Mouse (Mus musculus) MEL (cell line): ENCODE measurements around the gene Oxld1.

ENCODE experiments used
- CHD1 ChIP-seq: IDR thresholded peaks from 2 replicates; pipeline ENCODE4 v1.6.1; 2012; ENCODE audit warnings: low read depth, mild to moderate bottlenecking, inconsistent platforms, low read length, improper control_type of control experiment
- CTCF ChIP-seq, 3 experiments: IDR thresholded peaks in 2 of 3; conservative IDR thresholded peaks in 1 of 3; 2 replicates each; pipeline ENCODE4 v1.5.1; 2011 to 2012; ENCODE audit warnings: low read length in 3 of 3, low read depth in 2 of 3, mild to moderate bottlenecking in 2 of 3, improper control_type of control experiment in 1 of 3, inconsistent platforms in 1 of 3, mixed read lengths in 1 of 3, moderate library complexity in 1 of 3; ENCODE audit not compliant: control insufficient read depth in 1 of 3, insufficient read depth in 1 of 3, poor library complexity in 1 of 3, severe bottlenecking in 1 of 3
- EP300 ChIP-seq, 2 experiments: IDR thresholded peaks; 2 replicates each; pipeline ENCODE4 v1.6.1; 2011; ENCODE audit warnings: improper control_type of control experiment in 2 of 2, low read length in 2 of 2, low read depth in 1 of 2, mild to moderate bottlenecking in 1 of 2
- MAX ChIP-seq: IDR thresholded peaks from 2 replicates; pipeline ENCODE4 v1.6.1; 2011; ENCODE audit warnings: low read length, improper control_type of control experiment
- MXI1 ChIP-seq: IDR thresholded peaks from 2 replicates; pipeline ENCODE4 v1.6.1; 2011; ENCODE audit warnings: mild to moderate bottlenecking, low read depth, low read length, improper control_type of control experiment
- NRF1 ChIP-seq: IDR thresholded peaks from 2 replicates; pipeline ENCODE4 v1.6.1; 2014; ENCODE audit warnings: low read depth, mild to moderate bottlenecking, inconsistent platforms, low read length, improper control_type of control experiment, moderate library complexity; ENCODE audit not compliant: poor library complexity, insufficient read depth, severe bottlenecking
- ZNF384 ChIP-seq: IDR thresholded peaks from 2 replicates; pipeline ENCODE4 v1.6.1; 2012; ENCODE audit warnings: low read depth, mild to moderate bottlenecking, inconsistent platforms, low read length, improper control_type of control experiment

GRCm38 (mm10) chr11:120442765-120443280 lies 15.0 kb downstream of the Oxld1 start:
- TF ChIP-seq EP300 (IDR thresholded peaks at IDR 0.05; ENCODE audit: low read depth in 1 of 2, low read length in 2 of 2) (no peak), ZNF384 (no peak), CHD1 (no peak), CTCF (IDR thresholded peaks at IDR 0.05 in 2 of 3, conservative IDR thresholded peaks at IDR 0.05 in 1 of 3; ENCODE audit: control insufficient read depth in 1 of 3, insufficient read depth in 1 of 3, low read depth in 2 of 3, low read length in 3 of 3, poor library complexity in 1 of 3, severe bottlenecking in 1 of 3) (peak in 1 of 3 experiments; percentile 18; a peak in 1 of 6 replicates), MXI1 (no peak), MAX (no peak), NRF1 (no peak)
